Mouse (Mus musculus): Measurements from ENCODE around the gene Bex3.

Gene Bex3

GRCm38 (mm10) chrX:136306196-136306595 lies 36.1 kb downstream of the Bex3 start:
- intact Hi-C loops (cut with DNase I) = loop anchor here (10.0 kb wide), 1 partner anchor 111 kb away; no protein-coding TSS in a partner anchor

GRCm38 (mm10) chrX:136313303-136313702 lies 43.2 kb downstream of the Bex3 start:
- intact Hi-C loops (cut with DNase I) = no loop called here

- intact Hi-C loops (cut with DNase I) = no loop called here
Observed at GRCm38 (mm10) chrX:136313792-136314564, 43.9 kb downstream of the Bex3 start.

- intact Hi-C loops (cut with DNase I) = loop anchor here (2.0 kb wide), 1 partner anchor 123 kb away; no protein-coding TSS in a partner anchor
Observed at GRCm38 (mm10) chrX:136319953-136320352, 49.9 kb downstream of the Bex3 start.

Measured in adrenal gland (tissue).